Mouse (Mus musculus): Measurements from ENCODE around the gene Mettl23.

DNA sequence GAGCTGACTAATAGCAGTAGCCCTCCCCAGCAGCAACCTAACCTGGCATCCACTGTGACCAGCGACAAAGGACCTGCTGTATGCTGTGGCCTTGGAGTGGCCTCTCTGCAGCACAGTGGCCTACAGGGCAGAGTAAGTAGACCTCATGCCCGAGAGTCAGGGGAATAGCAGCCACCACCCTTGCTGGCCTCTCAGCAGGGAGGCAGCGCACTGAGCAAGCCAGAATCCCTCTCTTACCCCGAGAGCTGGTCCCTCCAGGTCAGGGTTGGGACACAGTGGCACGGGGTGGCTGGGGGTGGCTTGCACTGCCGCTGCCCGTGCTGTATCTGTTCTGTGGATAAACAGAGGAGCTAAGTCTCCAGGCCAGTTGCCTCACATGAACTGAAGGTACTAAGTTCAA, 3.5 kb upstream of the Mettl23 start:
- TF ChIP-seq CTCF (IDR thresholded peaks at IDR 0.05; ENCODE audit: borderline replicate concordance, insufficient read depth, low read length) (no peak), POLR2A (IDR thresholded peaks at IDR 0.05; ENCODE audit: low read depth, low read length) (no peak)
